In the genomic region with DNA sequence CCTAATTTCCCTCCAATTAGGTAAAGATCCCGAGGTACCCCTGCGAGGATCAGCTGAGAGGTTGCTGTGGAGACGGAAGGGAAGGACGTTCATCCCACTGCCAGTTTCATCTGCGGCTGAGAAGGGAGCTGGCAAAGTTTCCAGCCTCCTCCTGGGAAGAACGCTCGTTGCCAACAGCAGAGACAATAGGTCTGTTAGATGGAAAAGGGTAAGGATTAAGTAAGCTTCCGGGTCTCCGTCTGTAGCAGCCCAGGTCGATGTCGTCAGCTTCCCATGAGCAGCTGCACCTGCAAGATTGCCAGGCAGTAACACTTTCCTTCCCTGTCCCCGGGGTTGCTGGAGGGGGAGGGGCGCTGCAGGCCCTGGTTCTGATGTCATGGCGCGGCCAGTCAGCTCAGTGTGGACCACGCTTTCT, we compare ENCODE assay signal across 8 mouse cellular contexts. TPM values are rescaled to one million over a fixed set of nuclear protein-coding genes. Genes with fewer than 3 reads are reported as not detected.
DNase-seq lines count a peak whose midpoint lies in the region; ATAC-seq and TF ChIP-seq lines count a peak whose summit lies in the region.

No protein-coding gene starts in this region.

- H3K4me2 ChIP-seq in forebrain, embryonic 14.5 days (ENCODE audit: low read length): peak overlapping the region; percentile 51

- intact Hi-C loops in heart, postnatal 14 days (cut with DNase I): no loop called here

- WGBS in forebrain, embryonic 14.5 days: 0% methylated on average over 16 of the region's 16 CpGs
- 25% methylated on average over 16 of the region's 16 CpGs for WGBS in lung, adult 2 months

- peak overlapping the region; percentile 52 for H3K9ac ChIP-seq in forebrain, embryonic 14.5 days (ENCODE audit: low read length)

- H3K27me3 ChIP-seq in forebrain, embryonic 14.5 days (replicated peaks; ENCODE audit: control insufficient read depth, insufficient read depth, low read length): no peaks in the 10 kb centered on the region

- no peak for TF ChIP-seq POLR2A in lung, adult 2 months (IDR thresholded peaks at IDR 0.05; ENCODE audit: borderline replicate concordance, extremely low read depth, low read depth, low read length)

- no peaks in the 10 kb centered on the region for H3K9me3 ChIP-seq in forebrain, embryonic 14.5 days (replicated peaks; ENCODE audit: control insufficient read depth, low read length)

- no peak for TF ChIP-seq CTCF in lung, adult 2 months (IDR thresholded peaks at IDR 0.05; ENCODE audit: insufficient read depth, low read length)

- H3K4me3 ChIP-seq in forebrain, embryonic 14.5 days (ENCODE audit: low read depth, low read length): peak overlapping the region; percentile 22
- H3K4me3 ChIP-seq in lung, adult 2 months (replicated peaks; ENCODE audit: extremely low read depth, low read depth, low read length): peak overlapping the region; percentile 7

- ATAC-seq in cerebellum, adult (ENCODE audit: insufficient number of reproducible peaks, low FRiP score, low TSS enrichment): peak; percentile 56
- ATAC-seq in forebrain, embryonic 14.5 days: peak; percentile 69

- peaks cover 32% of the 10 kb centered on the region for H3K4me1 ChIP-seq in forebrain, embryonic 14.5 days (ENCODE audit: control insufficient read depth, insufficient read depth, low read length)
- H3K4me1 ChIP-seq in lung, adult 2 months (ENCODE audit: control insufficient read depth, insufficient read depth, low read length): peaks cover 25% of the 10 kb centered on the region

- peak; percentile 70 for DNase-seq in 3134 (ENCODE audit: extremely low read depth, insufficient read length, low spot score)
- DNase-seq in forebrain, embryonic 14.5 days (ENCODE audit: low spot score): peak; percentile 95
- DNase-seq in heart, postnatal 14 days: peak; percentile 78
- peak; percentile 73 to 81 for DNase-seq in kidney, postnatal 4 days
- peak; percentile 54 for DNase-seq in lung, adult 2 months
- peak; percentile 81 for DNase-seq in right cerebral cortex, adult 18-20 months
- DNase-seq in spleen, adult 18-20 months: no peak

- no peaks in the 10 kb centered on the region for H3K36me3 ChIP-seq in forebrain, embryonic 14.5 days (ENCODE audit: control insufficient read depth, insufficient read depth, low read length)

- peak overlapping the region; percentile 91 for H3K27ac ChIP-seq in forebrain, embryonic 14.5 days (ENCODE audit: low read depth, low read length)

RNA-seq across cellular contexts. Expression of a gene that starts 34.6 kb away (rescaled TPM):
- 7.0 and 11.0 TPM in 2 replicates for polyA plus RNA-seq in forebrain, embryonic 14.5 days (2014; fragmentation: Nextera tagmentation; extraction: Ambion mirVana)
- total RNA-seq in heart, postnatal 14 days (2021): 10 to 100 TPM; 64.1 to 67.2 TPM
- polyA plus RNA-seq in lung, adult 2 months (2012; rRNA removed): 76.0 and 99.4 TPM in 2 replicates

Comparison
In these comparisons a context has a peak if more than half of its experiments do, and no peak if none do; other contexts are left out.
1. DNase-seq: peak in 3134 (single experiment), forebrain, embryonic 14.5 days (single experiment), heart, postnatal 14 days (2 of 2), kidney, postnatal 4 days (2 of 2), lung, adult 2 months (single experiment) and right cerebral cortex, adult 18-20 months (single experiment); none in spleen, adult 18-20 months (0 of 2).